Mouse (Mus musculus) hindbrain, embryonic 16.5 days (tissue): ENCODE measurements around the gene Ankrd34c. TPM values are rescaled to one million over a fixed set of nuclear protein-coding genes. Genes with fewer than 3 reads are reported as not detected.
A peak's percentile ranks its signal among the peaks of the same experiment; 100 is the strongest.

ENCODE experiments used
- ATAC-seq: fragments of 200-750 bp; cut with Nextera tagmentation; 2 replicates; pipeline ENCODE4 v1.8.0; 2017; ENCODE audit warnings: moderate TSS enrichment, moderate library complexity
- H3K27ac ChIP-seq: fragments of 300-500 bp; sonication (generic); 2 replicates; pipeline ENCODE4 v1.5.1; 2014; ENCODE audit warnings: low read depth, mild to moderate bottlenecking, control low read depth, low read length, moderate library complexity
- H3K27me3 ChIP-seq: fragments of 300-500 bp; sonication (generic); replicated peaks from 2 replicates; pipeline ENCODE4 v1.6.1; 2014; ENCODE audit warnings: low read length; ENCODE audit not compliant: control insufficient read depth, insufficient read depth
- H3K36me3 ChIP-seq: fragments of 300-500 bp; sonication (generic); 2 replicates; pipeline ENCODE4 v1.6.1; 2014; ENCODE audit warnings: mild to moderate bottlenecking, low read length, moderate library complexity, mixed read lengths; ENCODE audit not compliant: control insufficient read depth, insufficient read depth
- H3K4me1 ChIP-seq: fragments of 300-500 bp; sonication (generic); 2 replicates; pipeline ENCODE4 v1.6.1; 2014; ENCODE audit warnings: low read depth, low read length; ENCODE audit not compliant: control insufficient read depth, insufficient read depth
- H3K4me2 ChIP-seq: fragments of 300-500 bp; sonication (generic); 2 replicates; pipeline ENCODE4 v1.6.1; 2014; ENCODE audit warnings: mild to moderate bottlenecking, low read length, control low read depth, moderate library complexity
- H3K4me3 ChIP-seq: fragments of 300-500 bp; sonication (generic); 2 replicates; pipeline ENCODE4 v1.5.1; 2014; ENCODE audit warnings: mild to moderate bottlenecking, low read length, control low read depth, moderate library complexity
- H3K9ac ChIP-seq: fragments of 300-500 bp; sonication (generic); 2 replicates; pipeline ENCODE4 v1.6.1; 2014; ENCODE audit warnings: low read depth, mild to moderate bottlenecking, control low read depth, low read length, moderate library complexity
- H3K9me3 ChIP-seq: fragments of 300-500 bp; sonication (generic); 2 replicates; pipeline ENCODE4 v1.6.1; 2014; ENCODE audit warnings: mild to moderate bottlenecking, low read length, moderate library complexity; ENCODE audit not compliant: control insufficient read depth
- WGBS: fragments of 180-500 bp; shearing (Covaris S2); extraction: QIAGEN DNeasy Blood & Tissue Kit; methylation state at CpG from one replicate; pipeline ENCODE4 v1.1.7; 2014; 5-methylcytosine and 5-hydroxymethylcytosine counted together
- polyA plus RNA-seq: library from polyadenylated mRNA; unstranded; fragments of >200 nt; fragmentation: Nextera tagmentation; extraction: Ambion mirVana; gene quantifications from 2 replicates; pipeline ENCODE4 v1.2.1, GENCODE M21; 2015

Gene Ankrd34c
- polyA plus RNA-seq, result 0.87 and 0.89 TPM in 2 replicates

GRCm38 (mm10) chr9:89738295-89738694, at the start of gene Ankrd34c:
Ankrd34c (minus strand) TSS chr9:89738475.
- peak within 1 kb of the TSS; percentile 51 for H3K9ac ChIP-seq
- H3K4me2 ChIP-seq, result peak within 1 kb of the TSS; percentile 72
- no peak within 1 kb of the TSS for H3K27ac ChIP-seq
- no peaks in the 10 kb centered on the region for H3K9me3 ChIP-seq
- peaks cover 3% of the 10 kb centered on the region; the same call in 1 of the 2 replicates for H3K4me1 ChIP-seq
- no peaks in the 10 kb centered on the region for H3K36me3 ChIP-seq
- peak within 1 kb of the TSS; percentile 42 for H3K4me3 ChIP-seq
- 4% methylated on average over 8 of the region's 8 CpGs for WGBS
- no peaks in the 10 kb centered on the region; the same call in 1 of the 2 replicates for H3K27me3 ChIP-seq
- peak; percentile 90 for ATAC-seq

GRCm38 (mm10) chr9:89787532-89787931, 49.3 kb upstream of the Ankrd34c start:
- no peaks in the 10 kb centered on the region for H3K36me3 ChIP-seq
- peak; percentile 42; the same call in 1 of the 2 replicates for ATAC-seq
- H3K4me3 ChIP-seq, result no peak overlapping the region
- no peaks in the 10 kb centered on the region for H3K9me3 ChIP-seq
- H3K27ac ChIP-seq, result no peak overlapping the region
- H3K9ac ChIP-seq, result no peak overlapping the region
- H3K4me2 ChIP-seq, result no peak overlapping the region
- no peaks in the 10 kb centered on the region for H3K4me1 ChIP-seq
- H3K27me3 ChIP-seq, result no peaks in the 10 kb centered on the region
- WGBS, result 51% methylated on average over 4 of the region's 4 CpGs

- H3K36me3 ChIP-seq, result no peaks in the 10 kb centered on the region
- no peaks in the 10 kb centered on the region for H3K4me1 ChIP-seq
- no peaks in the 10 kb centered on the region for H3K9me3 ChIP-seq
- no peak overlapping the region for H3K27ac ChIP-seq
- no peak overlapping the region for H3K9ac ChIP-seq
- ATAC-seq, result peak; percentile 65
- H3K4me2 ChIP-seq, result no peak overlapping the region
- no peaks in the 10 kb centered on the region for H3K27me3 ChIP-seq
- no peak overlapping the region for H3K4me3 ChIP-seq
These were observed 43.2 kb upstream of the Ankrd34c start for GRCm38 (mm10) chr9:89781395-89781927.

GRCm38 (mm10) chr9:89779237-89779636, 41.0 kb upstream of the Ankrd34c start:
- H3K36me3 ChIP-seq, result no peaks in the 10 kb centered on the region
- H3K4me2 ChIP-seq, result no peak overlapping the region
- H3K9me3 ChIP-seq, result no peaks in the 10 kb centered on the region
- H3K27me3 ChIP-seq, result no peaks in the 10 kb centered on the region
- ATAC-seq, result no peak
- no peaks in the 10 kb centered on the region for H3K4me1 ChIP-seq
- H3K9ac ChIP-seq, result no peak overlapping the region
- H3K27ac ChIP-seq, result no peak overlapping the region
- H3K4me3 ChIP-seq, result no peak overlapping the region
- WGBS, result 91% methylated on average over 1 of the region's 1 CpGs

DNA sequence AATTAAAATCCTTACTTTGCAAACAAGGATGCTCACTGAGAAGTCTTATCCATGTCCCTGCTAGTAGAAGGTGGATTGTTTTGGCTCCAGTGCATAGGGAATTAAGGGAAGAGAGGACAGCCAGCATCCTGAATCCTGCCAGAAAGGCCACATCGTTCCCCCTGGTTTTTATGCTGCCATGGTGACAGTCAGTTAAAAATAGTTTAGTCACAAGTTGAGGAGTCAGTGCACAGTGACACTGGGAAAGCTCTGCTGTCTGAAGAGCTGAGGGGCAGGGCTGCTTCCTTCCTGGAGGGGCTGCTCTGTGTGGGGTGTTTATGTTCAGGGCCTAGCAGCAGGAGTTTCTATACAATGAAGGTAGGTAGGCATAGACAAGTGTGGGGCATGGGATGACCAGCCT, 32.9 kb upstream of the Ankrd34c start:
- H3K9ac ChIP-seq, result no peak overlapping the region
- no peaks in the 10 kb centered on the region for H3K4me1 ChIP-seq
- WGBS, result 29% methylated on average over 1 of the region's 1 CpGs
- no peaks in the 10 kb centered on the region for H3K27me3 ChIP-seq
- no peaks in the 10 kb centered on the region for H3K9me3 ChIP-seq
- H3K4me3 ChIP-seq, result no peak overlapping the region
- no peaks in the 10 kb centered on the region for H3K36me3 ChIP-seq
- no peak overlapping the region for H3K27ac ChIP-seq
- ATAC-seq, result peak; percentile 20; the same call in 1 of the 2 replicates
- no peak overlapping the region for H3K4me2 ChIP-seq

DNA sequence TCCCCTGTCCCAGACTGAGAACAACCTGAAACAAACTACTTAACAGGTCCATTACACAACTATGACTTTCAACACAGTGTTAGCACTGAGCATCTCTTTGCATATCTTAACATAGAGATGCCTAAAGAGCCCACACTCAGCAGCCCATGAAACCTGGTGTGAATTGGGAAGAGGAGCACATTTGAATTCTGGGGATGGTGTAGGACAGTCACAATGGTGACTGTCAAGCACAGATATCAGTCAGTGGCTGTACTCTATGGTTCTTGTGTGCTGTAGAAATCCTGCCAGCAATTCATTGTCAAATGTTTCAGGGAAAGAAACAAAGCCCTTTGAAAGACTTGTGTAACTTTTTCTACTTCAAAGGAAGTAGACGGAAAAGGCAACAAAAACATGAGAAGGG, 23.7 kb upstream of the Ankrd34c start:
- no peaks in the 10 kb centered on the region for H3K9me3 ChIP-seq
- H3K4me3 ChIP-seq, result no peak overlapping the region
- H3K4me2 ChIP-seq, result no peak overlapping the region
- no peak overlapping the region for H3K27ac ChIP-seq
- H3K4me1 ChIP-seq, result no peaks in the 10 kb centered on the region
- H3K9ac ChIP-seq, result no peak overlapping the region
- peak; percentile 64; the same call in 1 of the 2 replicates for ATAC-seq
- no peaks in the 10 kb centered on the region for H3K27me3 ChIP-seq
- 26% methylated on average over 1 of the region's 1 CpGs for WGBS
- H3K36me3 ChIP-seq, result no peaks in the 10 kb centered on the region

GRCm38 (mm10) chr9:89758569-89758968, 20.3 kb upstream of the Ankrd34c start:
- no peaks in the 10 kb centered on the region for H3K27me3 ChIP-seq
- WGBS, result 97% methylated on average over 1 of the region's 1 CpGs
- H3K4me3 ChIP-seq, result no peak overlapping the region

GRCm38 (mm10) chr9:89758139-89758538, 19.9 kb upstream of the Ankrd34c start:
- H3K27ac ChIP-seq, result no peak overlapping the region
- H3K27me3 ChIP-seq, result no peaks in the 10 kb centered on the region
- 89% methylated on average over 1 of the region's 1 CpGs for WGBS
- H3K9me3 ChIP-seq, result no peaks in the 10 kb centered on the region
- no peaks in the 10 kb centered on the region for H3K4me1 ChIP-seq
- H3K9ac ChIP-seq, result no peak overlapping the region
- no peaks in the 10 kb centered on the region for H3K36me3 ChIP-seq
- no peak overlapping the region for H3K4me2 ChIP-seq
- ATAC-seq, result no peak
- no peak overlapping the region for H3K4me3 ChIP-seq

More at GRCm38 (mm10) chr9:89758569-89758968, 20.3 kb upstream of the Ankrd34c start:
- no peak overlapping the region for H3K27ac ChIP-seq
- no peaks in the 10 kb centered on the region for H3K4me1 ChIP-seq
- ATAC-seq, result no peak
- no peak overlapping the region for H3K9ac ChIP-seq
- no peaks in the 10 kb centered on the region for H3K36me3 ChIP-seq
- H3K9me3 ChIP-seq, result no peaks in the 10 kb centered on the region
- H3K4me2 ChIP-seq, result no peak overlapping the region

DNA sequence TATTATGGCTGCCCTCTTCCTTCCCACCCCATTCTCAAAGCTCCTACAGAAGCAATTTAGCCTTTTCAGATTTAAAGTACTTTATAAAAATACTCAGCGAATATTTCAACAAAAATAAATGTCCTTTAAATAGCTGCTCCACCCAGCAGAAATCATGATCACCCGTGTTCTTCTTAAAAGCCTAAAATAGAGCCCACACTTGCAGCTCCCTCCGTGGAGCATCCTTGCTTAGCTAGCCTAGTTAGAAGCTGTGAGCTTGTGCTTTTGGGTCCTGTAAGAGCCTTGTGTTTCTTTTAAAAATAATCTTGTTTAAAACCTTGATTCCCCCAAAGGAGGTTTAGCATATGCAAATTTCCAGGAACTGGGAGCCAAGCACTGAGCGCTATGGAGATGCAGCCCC, 19.3 kb upstream of the Ankrd34c start:
- Histone ChIP-seq H3K9ac (no peak overlapping the region), H3K27me3 (no peaks in the 10 kb centered on the region), H3K4me1 (no peaks in the 10 kb centered on the region), H3K9me3 (no peaks in the 10 kb centered on the region), H3K27ac (no peak overlapping the region), H3K4me2 (no peak overlapping the region), H3K36me3 (no peaks in the 10 kb centered on the region), H3K4me3 (no peak overlapping the region)
- no peak for ATAC-seq
- WGBS, result 46% methylated on average over 4 of the region's 4 CpGs
